Mouse (Mus musculus) left cerebral cortex, postnatal 10 days (tissue): ENCODE data around the gene Rsad1. TPM values are rescaled to one million over a fixed set of nuclear protein-coding genes. Genes with fewer than 3 reads are reported as not detected.

Source experiments
- DNase-seq, 2 experiments: peaks; one replicate each; pipeline ENCODE4 v3.0.0; 2021 to 2022; ENCODE audit warnings: low spot score in 2 of 2, mixed read lengths in 1 of 2; ENCODE audit errors: extremely low spot score in 1 of 2
- intact Hi-C: fragments of 180-260 bp; cut with DNase I; formaldehyde crosslinking; loops from one replicate; pipeline ENCODE4 v1.15.1; 2025
- total RNA-seq, 2 experiments: library from RNA; stranded (reverse); gene quantifications; 2 replicates each; pipeline ENCODE4 v1.2.3; 2021

The Rsad1 gene
- total RNA-seq, 2 experiments from 2014 or later, result 15.9 to 18.7 TPM

- no peak for DNase-seq
- intact Hi-C loops, result no loop called here
These were observed 1.3 kb upstream of the Rsad1 start for GRCm38 (mm10) chr11:94550442-94550744.

GRCm38 (mm10) chr11:94549691-94550441 lies 811 bp upstream of the Rsad1 start:
- intact Hi-C loops, result loop anchor here (5.0 to 10.0 kb wide), 2 partner anchors 125 to 218 kb away; no protein-coding TSS in a partner anchor
- no peak for DNase-seq

GRCm38 (mm10) chr11:94548041-94548784 lies 842 bp downstream of the Rsad1 start:
- DNase-seq, result peak in 1 of 2 experiments; percentile 83
- intact Hi-C loops, result loop anchor here (5.0 to 10.0 kb wide), 2 partner anchors 123 to 216 kb away; no protein-coding TSS in a partner anchor

- intact Hi-C loops, result loop anchor here (5.0 to 10.0 kb wide), 2 partner anchors 122 to 215 kb away; no protein-coding TSS in a partner anchor
- DNase-seq, result no peak
These were observed 1.8 kb downstream of the Rsad1 start for GRCm38 (mm10) chr11:94547271-94547670.

- no peak for DNase-seq
- intact Hi-C loops, result loop anchor here (5.0 to 10.0 kb wide), 2 partner anchors 122 to 214 kb away; no protein-coding TSS in a partner anchor
These were observed 2.7 kb downstream of the Rsad1 start for GRCm38 (mm10) chr11:94546381-94546780.

GRCm38 (mm10) chr11:94544422-94544821 lies 4.6 kb downstream of the Rsad1 start:
- intact Hi-C loops, result loop anchor here (5.0 to 10.0 kb wide), 2 partner anchors 52 to 120 kb away; no protein-coding TSS in a partner anchor
- DNase-seq, result peak in 1 of 2 experiments; percentile 50

GRCm38 (mm10) chr11:94543932-94544331 lies 5.1 kb downstream of the Rsad1 start:
- intact Hi-C loops, result loop anchor here (5.0 to 10.0 kb wide), 2 partner anchors 52 to 119 kb away; no protein-coding TSS in a partner anchor
- peak; percentile 92 to 94 for DNase-seq

- intact Hi-C loops, result loop anchor here (5.0 to 10.0 kb wide), 2 partner anchors 51 to 119 kb away; no protein-coding TSS in a partner anchor
- DNase-seq, result no peak
These were observed 5.7 kb downstream of the Rsad1 start for GRCm38 (mm10) chr11:94543344-94543743.

GRCm38 (mm10) chr11:94542400-94542799 lies 6.7 kb downstream of the Rsad1 start:
- intact Hi-C loops, result loop anchor here (5.0 to 10.0 kb wide), 2 partner anchors 50 to 118 kb away; no protein-coding TSS in a partner anchor
- DNase-seq, result no peak

GRCm38 (mm10) chr11:94539761-94540160 lies 9.3 kb downstream of the Rsad1 start:
- no peak for DNase-seq
- intact Hi-C loops, result loop anchor here (5.0 to 10.0 kb wide), 2 partner anchors 47 to 115 kb away; no protein-coding TSS in a partner anchor

- intact Hi-C loops, result no loop called here
- no peak for DNase-seq
These were observed 10.2 kb downstream of the Rsad1 start for GRCm38 (mm10) chr11:94538733-94539292.

GRCm38 (mm10) chr11:94533171-94533570 lies 15.9 kb downstream of the Rsad1 start:
- DNase-seq, result no peak
- intact Hi-C loops, result no loop called here

GRCm38 (mm10) chr11:94528879-94529278 lies 20.2 kb downstream of the Rsad1 start:
- DNase-seq, result no peak
- intact Hi-C loops, result no loop called here

GRCm38 (mm10) chr11:94526171-94526879 lies 22.7 kb downstream of the Rsad1 start:
- intact Hi-C loops, result no loop called here
- no peak for DNase-seq

- intact Hi-C loops, result no loop called here
- DNase-seq, result peak in 1 of 2 experiments; percentile 58
These were observed 27.7 kb downstream of the Rsad1 start, which contains the start of gene Mycbpap for GRCm38 (mm10) chr11:94521219-94521843. Mycbpap (minus strand) TSS chr11:94521742.

- intact Hi-C loops, result no loop called here
- no peak for DNase-seq
These were observed 35.6 kb downstream of the Rsad1 start for GRCm38 (mm10) chr11:94513452-94513851.

- intact Hi-C loops, result no loop called here
- DNase-seq, result no peak
These were observed 40.1 kb downstream of the Rsad1 start for GRCm38 (mm10) chr11:94508976-94509375.

GRCm38 (mm10) chr11:94501482-94501881 lies 47.6 kb downstream of the Rsad1 start:
- intact Hi-C loops, result no loop called here
- no peak for DNase-seq
